Mouse (Mus musculus) midbrain, postnatal 0 days (tissue): ENCODE data around the gene Tmem39b. TPM values are rescaled to one million over a fixed set of nuclear protein-coding genes. Genes with fewer than 3 reads are reported as not detected.

ENCODE experiments used
- ATAC-seq: fragments of 200-750 bp; cut with Nextera tagmentation; 2 replicates; pipeline ENCODE4 v1.8.0; 2017; ENCODE audit warnings: moderate number of reproducible peaks, mild to moderate bottlenecking, moderate TSS enrichment, moderate library complexity; ENCODE audit not compliant: low FRiP score
- DNase-seq: peaks from one replicate; pipeline ENCODE4 v3.0.0-alpha.2; 2015; ENCODE audit warnings: low spot score
- H3K27ac ChIP-seq: fragments of 300-500 bp; sonication (generic); 2 replicates; pipeline ENCODE4 v1.5.1; 2014; ENCODE audit warnings: low read depth, mild to moderate bottlenecking, low read length, mixed read lengths
- H3K27me3 ChIP-seq: fragments of 300-500 bp; sonication (generic); 2 replicates; pipeline ENCODE4 v1.6.1; 2014; ENCODE audit warnings: low read length, control low read depth, mixed read lengths; ENCODE audit not compliant: insufficient read depth
- H3K36me3 ChIP-seq: fragments of 300-500 bp; sonication (generic); 2 replicates; pipeline ENCODE4 v1.6.1; 2014; ENCODE audit warnings: low read length, control low read depth, mixed read lengths; ENCODE audit not compliant: insufficient read depth
- H3K4me1 ChIP-seq: fragments of 300-500 bp; sonication (generic); 2 replicates; pipeline ENCODE4 v1.6.1; 2014; ENCODE audit warnings: mild to moderate bottlenecking, control low read depth, antibody characterized with exemption, low read length, mixed read lengths; ENCODE audit not compliant: insufficient read depth
- H3K4me2 ChIP-seq: fragments of 300-500 bp; sonication (generic); 2 replicates; pipeline ENCODE4 v1.6.1; 2014; ENCODE audit warnings: low read depth, mild to moderate bottlenecking, low read length, mixed read lengths; ENCODE audit not compliant: poor library complexity, severe bottlenecking
- H3K4me3 ChIP-seq: fragments of 300-500 bp; sonication (generic); 2 replicates; pipeline ENCODE4 v1.5.1; 2014; ENCODE audit warnings: low read depth, mild to moderate bottlenecking, low read length, moderate library complexity
- H3K9ac ChIP-seq: fragments of 300-500 bp; sonication (generic); replicated peaks from 2 replicates; pipeline ENCODE4 v1.6.1; 2014; ENCODE audit warnings: mild to moderate bottlenecking, low read length, moderate library complexity, mixed read lengths; ENCODE audit not compliant: poor library complexity, severe bottlenecking
- H3K9me3 ChIP-seq: fragments of 300-500 bp; sonication (generic); 2 replicates; pipeline ENCODE4 v1.6.1; 2016; ENCODE audit warnings: low read length, control low read depth
- CTCF ChIP-seq: IDR thresholded peaks from 2 replicates; pipeline ENCODE4 v1.5.1; 2016; ENCODE audit warnings: antibody characterized with exemption, mild to moderate bottlenecking
- WGBS: fragments of 180-500 bp; shearing (Covaris S2); extraction: QIAGEN DNeasy Blood & Tissue Kit; methylation state at CpG from one replicate; pipeline ENCODE4 v1.1.7; 2014; 5-methylcytosine and 5-hydroxymethylcytosine counted together
- polyA plus RNA-seq: library from polyadenylated mRNA; unstranded; fragments of >200 nt; fragmentation: Nextera tagmentation; extraction: Ambion mirVana; gene quantifications from 2 replicates; pipeline ENCODE4 v1.2.1, GENCODE M21; 2015
- total RNA-seq: library from RNA; depleted of rRNA; stranded (reverse); fragments of >200 nt; gene quantifications from 2 replicates; pipeline ENCODE4 v1.2.3, GENCODE M21; 2014

The Tmem39b gene
- total and polyA plus RNA-seq, 2 experiments from 2014 or later: 16.4 to 29.6 TPM

DNA sequence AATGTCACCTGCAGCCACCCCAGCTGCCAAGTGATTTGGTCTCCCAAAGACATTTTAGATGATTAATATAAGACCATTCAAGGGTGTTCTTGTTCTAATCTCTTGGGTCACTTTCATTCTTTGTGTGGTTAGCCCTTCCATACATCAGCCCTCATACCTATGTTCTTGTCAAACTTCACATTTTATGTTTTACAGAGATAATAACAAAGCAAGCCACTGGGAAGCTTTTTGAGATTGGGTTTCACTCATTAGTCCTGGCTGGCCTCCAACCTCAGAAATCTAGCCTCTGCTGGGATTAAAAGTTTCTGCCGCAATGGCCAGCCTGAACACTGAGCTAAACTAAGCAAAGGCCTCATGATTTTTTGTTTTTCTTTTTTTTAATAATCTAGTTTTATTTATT is 3.6 kb upstream of the Tmem39b start:
- no peaks in the 10 kb centered on the region for H3K27me3 ChIP-seq
- peaks cover 17% of the 10 kb centered on the region for H3K36me3 ChIP-seq
- H3K4me2 ChIP-seq: no peak overlapping the region
- no peak overlapping the region for H3K9ac ChIP-seq
- 66% methylated on average over 1 of the region's 1 CpGs for WGBS
- ATAC-seq (no peak), DNase-seq (no peak)
- H3K4me3 ChIP-seq: no peak overlapping the region
- H3K4me1 ChIP-seq: peaks cover 15% of the 10 kb centered on the region
- H3K9me3 ChIP-seq: no peaks in the 10 kb centered on the region
- no peak for TF ChIP-seq CTCF
- no peak overlapping the region for H3K27ac ChIP-seq

- H3K36me3 ChIP-seq: peaks cover 11% of the 10 kb centered on the region
- no peak for TF ChIP-seq CTCF
- no peak for ATAC-seq
- peak overlapping the region; percentile 69; the same call in 1 of the 2 replicates for H3K4me3 ChIP-seq
- peak overlapping the region; percentile 93 for H3K27ac ChIP-seq
- H3K4me1 ChIP-seq: peaks cover 11% of the 10 kb centered on the region
- H3K27me3 ChIP-seq: no peaks in the 10 kb centered on the region
- H3K4me2 ChIP-seq: peak overlapping the region; percentile 65
- no peak for DNase-seq
- H3K9ac ChIP-seq: peak overlapping the region; percentile 74
- H3K9me3 ChIP-seq: no peaks in the 10 kb centered on the region
- 75% methylated on average over 7 of the region's 7 CpGs for WGBS
Measured at GRCm38 (mm10) chr4:129697191-129697590, 553 bp upstream of the Tmem39b start.

- no peak for ATAC-seq
- Histone ChIP-seq H3K4me2 (peak overlapping the region; percentile 65), H3K9me3 (no peaks in the 10 kb centered on the region), H3K27ac (peak overlapping the region; percentile 93), H3K36me3 (peaks cover 21% of the 10 kb centered on the region), H3K27me3 (no peaks in the 10 kb centered on the region), H3K4me3 (peak overlapping the region; percentile 69), H3K4me1 (peaks cover 6% of the 10 kb centered on the region), H3K9ac (peak overlapping the region; percentile 74)
- no peak for DNase-seq
- WGBS: 21% methylated on average over 6 of the region's 6 CpGs
- TF ChIP-seq CTCF: no peak
Measured at GRCm38 (mm10) chr4:129695815-129696157, 852 bp downstream of the Tmem39b start.

DNA sequence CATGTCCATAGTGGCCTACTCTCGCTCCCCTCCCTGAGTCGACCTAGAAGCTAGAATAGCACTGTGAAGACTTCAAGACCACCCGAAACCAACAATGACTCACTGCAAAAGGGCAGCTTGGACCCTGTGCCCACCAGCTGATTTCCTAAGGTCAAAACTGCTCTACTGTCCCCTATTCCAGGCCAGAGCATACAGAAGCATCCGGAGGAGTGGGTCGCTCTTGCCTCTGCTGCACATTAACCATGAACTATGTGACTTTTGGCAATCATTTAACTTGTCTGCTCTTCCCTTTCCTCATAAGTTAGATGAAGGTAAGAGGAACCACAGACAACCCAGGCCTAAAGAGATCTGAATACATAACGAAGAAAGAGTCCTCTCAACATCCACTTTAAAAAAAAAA is 12.1 kb downstream of the Tmem39b start:
- Histone ChIP-seq H3K36me3 (peaks cover 72% of the 10 kb centered on the region), H3K4me2 (no peak overlapping the region), H3K27ac (no peak overlapping the region), H3K9me3 (no peaks in the 10 kb centered on the region), H3K9ac (no peak overlapping the region), H3K4me1 (no peaks in the 10 kb centered on the region), H3K4me3 (no peak overlapping the region), H3K27me3 (no peaks in the 10 kb centered on the region)
- 95% methylated on average over 6 of the region's 6 CpGs for WGBS
- no peak for TF ChIP-seq CTCF
- DNase-seq: no peak
- ATAC-seq: no peak

DNA sequence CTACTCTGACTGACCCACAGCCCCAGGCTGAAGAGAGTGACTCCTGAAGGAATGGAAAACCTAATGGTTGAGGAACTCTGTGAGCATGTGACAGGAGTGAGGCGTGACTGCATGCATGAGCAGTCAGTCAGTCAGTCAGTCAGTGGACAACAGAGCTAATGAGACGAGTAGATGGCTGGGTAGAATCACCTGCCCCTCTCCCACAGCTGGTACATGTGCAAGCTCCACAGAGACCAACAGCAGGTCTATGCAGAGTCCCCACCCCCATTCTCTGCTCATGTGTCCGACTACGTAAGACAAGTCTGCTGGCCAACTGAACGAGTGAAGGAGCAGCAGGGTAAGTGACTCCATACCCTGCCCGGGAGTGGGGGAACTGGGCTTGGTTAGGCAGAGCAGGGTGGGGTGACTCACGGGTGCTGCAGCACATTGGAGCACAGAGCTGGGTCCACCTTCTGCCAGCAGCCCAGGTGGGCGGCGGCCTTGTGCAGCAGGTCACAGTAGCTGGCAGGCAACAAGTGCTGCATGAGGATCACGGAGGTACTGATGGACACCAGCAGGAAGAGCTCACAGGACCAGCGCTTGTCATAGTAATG is 12.6 kb downstream of the Tmem39b start:
- 89% methylated on average over 11 of the region's 11 CpGs for WGBS
- no peak for TF ChIP-seq CTCF
- Histone ChIP-seq H3K9ac (no peak overlapping the region), H3K9me3 (no peaks in the 10 kb centered on the region), H3K36me3 (peaks cover 68% of the 10 kb centered on the region), H3K4me1 (no peaks in the 10 kb centered on the region), H3K4me2 (no peak overlapping the region), H3K27me3 (no peaks in the 10 kb centered on the region), H3K27ac (no peak overlapping the region), H3K4me3 (no peak overlapping the region)
- ATAC-seq: no peak
- no peak for DNase-seq

GRCm38 (mm10) chr4:129681837-129682236 is 14.8 kb downstream of the Tmem39b start:
- TF ChIP-seq CTCF: 0 out of 2 replicates have a peak, but pooled peaks have one; percentile 7
- no peaks in the 10 kb centered on the region for H3K4me1 ChIP-seq
- WGBS: 98% methylated on average over 11 of the region's 11 CpGs
- no peak overlapping the region for H3K9ac ChIP-seq
- no peaks in the 10 kb centered on the region for H3K27me3 ChIP-seq
- no peaks in the 10 kb centered on the region for H3K9me3 ChIP-seq
- peaks cover 70% of the 10 kb centered on the region for H3K36me3 ChIP-seq
- no peak overlapping the region for H3K27ac ChIP-seq
- DNase-seq (no peak), ATAC-seq (no peak)
- no peak overlapping the region for H3K4me3 ChIP-seq
- H3K4me2 ChIP-seq: no peak overlapping the region
